Mouse (Mus musculus): ENCODE results near the gene Olfr5. TPM values are rescaled to one million over a fixed set of nuclear protein-coding genes. Genes with fewer than 3 reads are reported as not detected.
"Not testable (repeated sequence)": the region's sequence is repeated elsewhere in the genome, so short reads cannot be mapped to it uniquely, and the experiment has no call there.

Gene Olfr5
- total RNA-seq (2015; ENCODE audit: low replicate concordance) (not detected in 2 replicates), total RNA-seq (2017; ENCODE audit: low replicate concordance) (not detected in 2 replicates)

- ATAC-seq (replicated peaks; ENCODE audit: low FRiP score, poor library complexity, severe bottlenecking): no peak
These were observed at the start of gene Olfr5 for GRCm38 (mm10) chr7:6486841-6487240. Gene Olfr5 (minus strand): TSS chr7:6486941.

GRCm38 (mm10) chr7:6526141-6526540, 39.4 kb upstream of the Olfr5 start:
- no peak for ATAC-seq (replicated peaks; ENCODE audit: low FRiP score, poor library complexity, severe bottlenecking)

GRCm38 (mm10) chr7:6525001-6525400, 38.3 kb upstream of the Olfr5 start:
- no peak for ATAC-seq (replicated peaks; ENCODE audit: low FRiP score, poor library complexity, severe bottlenecking)

GRCm38 (mm10) chr7:6522850-6523249, 36.1 kb upstream of the Olfr5 start, which contains the start of gene Olfr1349:
Gene Olfr1349 (minus strand): TSS chr7:6522950.
- ATAC-seq (replicated peaks; ENCODE audit: low FRiP score, poor library complexity, severe bottlenecking): no peak

- no peak for ATAC-seq (replicated peaks; ENCODE audit: low FRiP score, poor library complexity, severe bottlenecking)
These were observed 34.9 kb upstream of the Olfr5 start for GRCm38 (mm10) chr7:6521666-6522065.

GRCm38 (mm10) chr7:6508648-6509047, 21.9 kb upstream of the Olfr5 start, which contains the start of gene Olfr1348:
Gene Olfr1348 (minus strand): TSS chr7:6508748.
- no peak for ATAC-seq (replicated peaks; ENCODE audit: low FRiP score, poor library complexity, severe bottlenecking)

- no peak for ATAC-seq (replicated peaks; ENCODE audit: low FRiP score, poor library complexity, severe bottlenecking)
These were observed 12.9 kb upstream of the Olfr5 start, which contains the start of gene Olfr1347 for GRCm38 (mm10) chr7:6499655-6500054. Gene Olfr1347 (minus strand): TSS chr7:6499755.

GRCm38 (mm10) chr7:6477633-6478032, 9.1 kb downstream of the Olfr5 start:
- ATAC-seq (replicated peaks; ENCODE audit: low FRiP score, poor library complexity, severe bottlenecking): not testable (repeated sequence)

GRCm38 (mm10) chr7:6466951-6467350, 19.8 kb downstream of the Olfr5 start, which contains the start of gene Olfr1346:
Gene Olfr1346 (plus strand): TSS chr7:6467101.
- no peak for ATAC-seq (replicated peaks; ENCODE audit: low FRiP score, poor library complexity, severe bottlenecking)

- ATAC-seq (replicated peaks; ENCODE audit: low FRiP score, poor library complexity, severe bottlenecking): no peak
These were observed 30.3 kb downstream of the Olfr5 start for GRCm38 (mm10) chr7:6456399-6456798.

- ATAC-seq (replicated peaks; ENCODE audit: low FRiP score, poor library complexity, severe bottlenecking): no peak
These were observed 30.9 kb downstream of the Olfr5 start, which contains the start of gene Olfr1336 for GRCm38 (mm10) chr7:6455868-6456267. Gene Olfr1336 (plus strand): TSS chr7:6456168.

GRCm38 (mm10) chr7:6447771-6448170, 39.0 kb downstream of the Olfr5 start:
- no peak for ATAC-seq (replicated peaks; ENCODE audit: low FRiP score, poor library complexity, severe bottlenecking)

GRCm38 (mm10) chr7:6441173-6441572, 45.6 kb downstream of the Olfr5 start:
- no peak for ATAC-seq (replicated peaks; ENCODE audit: low FRiP score, poor library complexity, severe bottlenecking)

GRCm38 (mm10) chr7:6438388-6438787, 48.4 kb downstream of the Olfr5 start, which contains the start of gene Olfr1344:
Gene Olfr1344 (plus strand): TSS chr7:6438688.
- no peak for ATAC-seq (replicated peaks; ENCODE audit: low FRiP score, poor library complexity, severe bottlenecking)

GRCm38 (mm10) chr7:6430342-6430741, 56.4 kb downstream of the Olfr5 start:
- no peak for ATAC-seq (replicated peaks; ENCODE audit: low FRiP score, poor library complexity, severe bottlenecking)

GRCm38 (mm10) chr7:6429381-6429780, 57.4 kb downstream of the Olfr5 start:
- ATAC-seq (replicated peaks; ENCODE audit: low FRiP score, poor library complexity, severe bottlenecking): no peak

Other genes with a start within 250 kb of the Olfr5 start
- gene Epp13, start 234.2 kb downstream of the Olfr5 start, total RNA-seq (2015; ENCODE audit: low replicate concordance): not detected in 2 replicates
- gene Epp13, start 234.2 kb downstream of the Olfr5 start, total RNA-seq (2017; ENCODE audit: low replicate concordance): not detected in 2 replicates
- gene Zfp667, start 200.4 kb downstream of the Olfr5 start, total RNA-seq (2015; ENCODE audit: low replicate concordance): not detected in 2 replicates
- 0.09 and 0.84 TPM in 2 replicates for gene Zfp667, start 200.4 kb downstream of the Olfr5 start, total RNA-seq (2017; ENCODE audit: low replicate concordance)
- gene Zfp583, start 155.7 kb downstream of the Olfr5 start, total RNA-seq (2015; ENCODE audit: low replicate concordance): not detected in 2 replicates
- gene Zfp583, start 155.7 kb downstream of the Olfr5 start, total RNA-seq (2017; ENCODE audit: low replicate concordance): not detected in 2 replicates
- not detected in 2 replicates for gene Gm3854, start 143.2 kb downstream of the Olfr5 start, total RNA-seq (2015; ENCODE audit: low replicate concordance)
- not detected in 2 replicates for gene Gm3854, start 143.2 kb downstream of the Olfr5 start, total RNA-seq (2017; ENCODE audit: low replicate concordance)
- not detected in 2 replicates for gene Zfp78, start 123.7 kb downstream of the Olfr5 start, total RNA-seq (2015; ENCODE audit: low replicate concordance)
- gene Zfp78, start 123.7 kb downstream of the Olfr5 start, total RNA-seq (2017; ENCODE audit: low replicate concordance): 0.43 and 2.1 TPM in 2 replicates
- gene Zfp28, start 103.6 kb downstream of the Olfr5 start, total RNA-seq (2015; ENCODE audit: low replicate concordance): not detected in 2 replicates
- gene Zfp28, start 103.6 kb downstream of the Olfr5 start, total RNA-seq (2017; ENCODE audit: low replicate concordance): 9.6 TPM in 1 of 2 replicates, not detected in the other
- not detected in 2 replicates for gene Smim17, start 88.2 kb downstream of the Olfr5 start, total RNA-seq (2015; ENCODE audit: low replicate concordance)
- gene Smim17, start 88.2 kb downstream of the Olfr5 start, total RNA-seq (2017; ENCODE audit: low replicate concordance): not detected in 2 replicates
- not detected in 2 replicates for gene Gm20715, start 76.7 kb downstream of the Olfr5 start, total RNA-seq (2015; ENCODE audit: low replicate concordance)
- not detected in 2 replicates for gene Gm20715, start 76.7 kb downstream of the Olfr5 start, total RNA-seq (2017; ENCODE audit: low replicate concordance)
- not detected in 2 replicates for gene Olfr1344, start 48.3 kb downstream of the Olfr5 start, total RNA-seq (2015; ENCODE audit: low replicate concordance)
- gene Olfr1344, start 48.3 kb downstream of the Olfr5 start, total RNA-seq (2017; ENCODE audit: low replicate concordance): not detected in 2 replicates
- not detected in 2 replicates for gene Olfr1336, start 30.8 kb downstream of the Olfr5 start, total RNA-seq (2015; ENCODE audit: low replicate concordance)
- not detected in 2 replicates for gene Olfr1336, start 30.8 kb downstream of the Olfr5 start, total RNA-seq (2017; ENCODE audit: low replicate concordance)
- gene Olfr1346, start 19.8 kb downstream of the Olfr5 start, total RNA-seq (2015; ENCODE audit: low replicate concordance): not detected in 2 replicates
- gene Olfr1346, start 19.8 kb downstream of the Olfr5 start, total RNA-seq (2017; ENCODE audit: low replicate concordance): not detected in 2 replicates
- not detected in 2 replicates for gene Olfr1347, start 12.8 kb upstream of the Olfr5 start, total RNA-seq (2015; ENCODE audit: low replicate concordance)
- gene Olfr1347, start 12.8 kb upstream of the Olfr5 start, total RNA-seq (2017; ENCODE audit: low replicate concordance): not detected in 2 replicates
- not detected in 2 replicates for gene Olfr1348, start 21.8 kb upstream of the Olfr5 start, total RNA-seq (2015; ENCODE audit: low replicate concordance)
- not detected in 2 replicates for gene Olfr1348, start 21.8 kb upstream of the Olfr5 start, total RNA-seq (2017; ENCODE audit: low replicate concordance)
- gene Olfr1349, start 36.0 kb upstream of the Olfr5 start, total RNA-seq (2015; ENCODE audit: low replicate concordance): not detected in 2 replicates
- not detected in 2 replicates for gene Olfr1349, start 36.0 kb upstream of the Olfr5 start, total RNA-seq (2017; ENCODE audit: low replicate concordance)
- gene Olfr1350, start 77.9 kb upstream of the Olfr5 start, total RNA-seq (2015; ENCODE audit: low replicate concordance): not detected in 2 replicates
- gene Olfr1350, start 77.9 kb upstream of the Olfr5 start, total RNA-seq (2017; ENCODE audit: low replicate concordance): not detected in 2 replicates
- gene Zim1, start 209.5 kb upstream of the Olfr5 start, total RNA-seq (2015; ENCODE audit: low replicate concordance): not detected in 2 replicates
- gene Zim1, start 209.5 kb upstream of the Olfr5 start, total RNA-seq (2017; ENCODE audit: low replicate concordance): not detected in 2 replicates
- not detected in 2 replicates for gene Peg3, start 243.5 kb upstream of the Olfr5 start, total RNA-seq (2015; ENCODE audit: low replicate concordance)
- not detected in 2 replicates for gene Peg3, start 243.5 kb upstream of the Olfr5 start, total RNA-seq (2017; ENCODE audit: low replicate concordance)
- 0.19 TPM in 1 of 2 replicates, not detected in the other for gene Usp29, start 243.6 kb upstream of the Olfr5 start, total RNA-seq (2015; ENCODE audit: low replicate concordance)
- gene Usp29, start 243.6 kb upstream of the Olfr5 start, total RNA-seq (2017; ENCODE audit: low replicate concordance): not detected in 2 replicates